Mouse (Mus musculus) brain, adult 2 months (tissue): ENCODE results near the gene Tbc1d4.
A peak's percentile ranks its signal among the peaks of the same experiment; 100 is the strongest.
"Not testable (repeated sequence)": the region's sequence is repeated elsewhere in the genome, so short reads cannot be mapped to it uniquely, and the experiment has no call there.

Experiments
- DNase-seq: peaks from one replicate; pipeline ENCODE4 v3.0.0; 2011; ENCODE audit warnings: low read depth, low spot score

The Tbc1d4 gene

GRCm38 (mm10) chr14:101595301-101596080 is 13.5 kb downstream of the Tbc1d4 start:
- DNase-seq: no peak

DNA sequence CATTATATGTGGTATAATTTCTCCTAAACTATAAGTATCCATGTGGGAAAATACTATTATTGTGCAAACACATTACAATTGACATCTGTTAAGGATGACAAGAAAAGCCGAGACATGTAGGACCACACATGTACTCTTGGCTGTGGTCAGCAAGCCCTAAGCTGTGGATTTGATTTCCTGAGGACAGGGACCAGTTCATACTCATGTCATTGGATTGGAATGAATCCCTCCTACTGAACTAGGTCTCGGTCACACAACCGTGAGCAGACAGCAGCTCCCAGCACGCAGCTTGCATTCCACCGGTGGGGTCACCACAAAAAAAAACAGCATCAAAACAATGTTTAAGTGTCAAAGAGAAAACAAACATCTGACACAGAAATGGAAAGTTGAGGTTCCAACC is 15.0 kb downstream of the Tbc1d4 start:
- DNase-seq: no peak

GRCm38 (mm10) chr14:101593340-101593739 is 15.7 kb downstream of the Tbc1d4 start:
- no peak for DNase-seq

DNA sequence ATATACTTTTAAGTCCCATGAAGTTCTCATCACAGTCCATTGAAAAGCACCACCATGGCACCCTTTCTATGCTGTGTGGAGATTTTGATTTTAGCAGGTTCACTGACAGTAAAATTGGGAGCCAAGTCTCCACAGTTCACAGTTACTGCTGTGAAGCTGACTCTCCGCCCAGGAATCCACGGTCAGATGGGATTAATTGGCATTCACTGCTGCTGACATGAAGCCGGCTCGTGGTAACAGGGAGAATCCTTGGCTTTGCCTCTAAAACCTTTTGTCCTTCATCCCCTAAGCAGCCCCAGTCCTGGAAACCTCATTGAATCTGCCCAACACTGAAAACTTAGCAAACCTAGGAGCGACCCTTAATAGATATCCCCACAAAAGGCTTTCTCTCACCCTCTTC is 17.9 kb downstream of the Tbc1d4 start:
- peak; percentile 71 for DNase-seq

- not testable (repeated sequence) for DNase-seq
Observed at GRCm38 (mm10) chr14:101588209-101588991, 20.6 kb downstream of the Tbc1d4 start.

DNA sequence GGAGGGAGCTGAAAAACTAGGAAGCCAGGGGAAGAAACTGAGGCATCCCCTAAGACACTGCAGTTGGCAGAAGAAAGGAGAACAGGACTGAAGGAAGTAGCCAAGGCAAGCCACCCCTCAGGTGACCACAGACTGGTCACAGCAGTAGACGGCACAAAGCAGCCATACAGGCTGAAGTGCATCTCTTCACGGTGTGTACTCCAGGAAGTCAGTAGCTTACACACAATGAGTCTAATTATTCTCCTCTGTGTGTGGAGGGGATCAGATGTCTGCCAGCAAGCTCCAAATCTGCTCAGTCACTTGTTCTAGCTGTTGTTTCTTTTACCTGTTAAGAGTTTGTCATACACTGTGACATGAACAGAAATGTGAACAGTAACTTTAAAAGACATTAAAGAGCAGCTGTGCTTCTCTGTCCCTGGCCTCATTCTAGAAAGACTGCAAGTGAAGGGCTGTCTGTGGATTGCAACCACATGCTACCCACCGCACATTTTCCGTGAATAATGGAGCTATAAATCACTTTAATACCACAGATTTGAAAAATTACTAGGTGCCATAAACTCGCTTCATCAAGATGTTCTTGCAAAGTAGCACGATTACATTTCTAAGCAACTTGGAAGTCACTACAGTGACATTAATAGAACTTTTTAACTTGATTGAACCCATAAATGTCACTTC is 21.5 kb downstream of the Tbc1d4 start:
- not testable (repeated sequence) for DNase-seq

GRCm38 (mm10) chr14:101586096-101586495 is 22.9 kb downstream of the Tbc1d4 start:
- DNase-seq: peak; percentile 73

DNA sequence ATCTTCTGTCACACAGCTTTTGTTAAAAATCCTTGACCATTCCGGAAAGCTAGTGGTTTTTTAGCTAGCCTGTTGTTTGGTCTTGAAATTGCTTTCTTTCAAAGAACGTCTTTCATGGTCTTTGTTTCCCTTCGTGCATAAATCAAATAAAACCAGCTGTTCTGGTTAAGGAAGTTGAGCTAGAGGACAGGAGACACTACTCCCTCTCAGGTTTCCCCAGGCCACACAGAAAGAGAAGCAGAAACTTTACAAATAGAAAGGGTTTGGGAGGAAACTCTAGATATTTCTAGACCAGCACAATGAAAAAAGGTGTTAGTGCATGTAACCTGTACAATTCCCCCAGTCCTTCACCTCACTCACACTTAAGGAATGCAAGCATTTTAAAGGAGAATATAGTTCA is 33.3 kb downstream of the Tbc1d4 start:
- DNase-seq: no peak

DNA sequence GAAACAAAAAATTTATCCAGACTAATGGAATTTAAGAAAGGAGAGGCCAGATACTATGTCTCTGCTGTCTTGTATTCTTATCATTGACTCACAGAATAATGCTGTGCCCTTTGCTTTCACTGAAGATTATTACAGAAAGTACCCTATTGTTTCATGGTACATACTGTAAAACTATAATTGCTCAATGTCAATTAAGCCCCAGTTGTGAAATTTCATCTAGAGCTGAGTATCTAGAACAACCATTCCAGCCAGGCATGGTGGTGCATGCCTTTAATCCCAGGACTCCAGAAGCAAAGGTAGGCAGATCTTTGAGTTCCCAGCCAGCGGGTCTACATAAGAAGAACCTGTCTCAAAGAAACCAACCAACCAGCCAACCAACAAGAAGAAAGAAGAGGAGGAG is 34.5 kb downstream of the Tbc1d4 start:
- no peak for DNase-seq

DNA sequence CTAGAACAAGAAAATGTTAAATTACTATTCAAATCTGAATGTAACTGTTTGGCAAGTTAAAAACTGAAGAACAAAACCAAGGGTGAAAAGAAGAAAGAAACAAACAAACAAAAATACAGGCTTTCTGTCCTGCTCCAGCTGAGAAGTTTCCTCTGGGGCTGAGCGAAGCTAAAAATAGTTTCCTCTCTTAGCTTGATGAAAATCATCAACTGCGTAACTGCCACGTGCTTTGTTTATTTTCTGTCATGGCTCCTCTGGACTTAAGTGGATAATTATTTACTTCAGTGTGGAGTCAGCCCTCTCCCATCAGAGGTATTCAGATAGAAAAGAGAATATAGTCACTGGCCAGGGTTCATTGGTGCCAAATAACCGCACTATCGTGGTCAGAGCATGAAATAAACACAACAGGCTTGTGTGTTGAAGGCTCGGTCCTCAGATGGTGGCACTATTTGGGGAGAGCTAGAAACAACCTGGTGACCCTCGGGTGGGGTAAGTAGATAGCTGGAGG is 35.8 kb downstream of the Tbc1d4 start:
- DNase-seq: no peak

GRCm38 (mm10) chr14:101568828-101569227 is 40.2 kb downstream of the Tbc1d4 start:
- DNase-seq: peak; percentile 55

GRCm38 (mm10) chr14:101566717-101567116 is 42.3 kb downstream of the Tbc1d4 start:
- peak; percentile 61 for DNase-seq

- no peak for DNase-seq
Observed at GRCm38 (mm10) chr14:101565661-101566060, 43.3 kb downstream of the Tbc1d4 start.

GRCm38 (mm10) chr14:101561251-101561701 is 47.7 kb downstream of the Tbc1d4 start:
- DNase-seq: peak; percentile 87

GRCm38 (mm10) chr14:101559446-101559845 is 49.5 kb downstream of the Tbc1d4 start:
- DNase-seq: no peak

DNA sequence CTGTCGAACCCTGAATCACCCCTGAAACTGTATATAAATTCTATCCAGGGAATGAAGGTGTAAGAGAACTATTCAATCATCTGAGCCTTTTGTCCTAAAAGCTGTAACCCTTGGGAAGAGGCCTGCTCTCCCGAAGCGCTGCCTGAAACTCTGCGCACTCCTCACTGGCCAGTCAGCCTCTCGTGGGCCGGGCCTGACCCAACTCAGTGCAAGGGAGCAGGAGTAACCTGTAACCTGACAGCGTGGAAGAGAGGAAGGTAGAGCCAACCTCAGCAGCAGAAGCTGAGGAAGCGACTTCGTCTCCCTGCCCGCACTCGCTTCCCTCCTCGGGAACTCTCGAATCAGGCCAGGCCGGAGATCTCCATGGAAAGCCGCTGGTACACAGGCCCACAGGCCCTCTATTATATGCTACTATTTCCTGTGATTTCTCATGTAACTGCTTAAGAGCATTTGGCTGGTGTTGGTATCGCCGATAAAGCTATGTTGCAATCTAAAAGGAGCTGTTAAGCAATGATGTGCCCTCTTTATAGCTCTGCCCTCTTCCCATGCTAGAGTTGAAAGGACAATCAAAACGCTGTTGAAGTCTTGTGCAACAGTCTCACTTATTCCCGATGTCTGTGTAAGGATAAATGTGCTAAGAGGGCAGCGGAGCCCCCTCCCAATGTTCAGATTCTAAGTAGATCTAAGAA is 60.0 kb downstream of the Tbc1d4 start:
- no peak for DNase-seq

- DNase-seq: no peak
Observed at GRCm38 (mm10) chr14:101541863-101542262, 67.1 kb downstream of the Tbc1d4 start.

DNA sequence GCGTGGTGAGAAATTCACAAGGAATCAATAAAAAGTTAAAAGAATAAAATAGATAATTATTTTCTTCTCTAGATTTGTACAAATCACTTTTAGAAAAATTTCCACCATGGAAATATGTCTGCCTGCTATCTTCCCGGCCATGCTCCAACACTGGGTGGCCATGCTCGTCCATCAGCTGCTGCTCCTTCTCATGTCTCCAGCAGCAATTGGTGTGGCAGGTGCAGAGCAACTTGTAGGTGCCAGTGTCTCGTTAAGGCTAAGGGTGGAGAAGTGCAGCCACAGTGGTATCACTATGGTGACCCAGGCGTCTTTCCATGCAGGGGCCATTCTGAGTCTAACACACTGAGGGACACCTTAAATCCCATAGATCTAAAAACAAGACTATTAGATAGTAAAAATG is 67.8 kb downstream of the Tbc1d4 start:
- no peak for DNase-seq

GRCm38 (mm10) chr14:101540466-101540865 is 68.5 kb downstream of the Tbc1d4 start:
- no peak for DNase-seq

- peak; percentile 75 for DNase-seq
Observed at GRCm38 (mm10) chr14:101537906-101538305, 71.1 kb downstream of the Tbc1d4 start.

DNA sequence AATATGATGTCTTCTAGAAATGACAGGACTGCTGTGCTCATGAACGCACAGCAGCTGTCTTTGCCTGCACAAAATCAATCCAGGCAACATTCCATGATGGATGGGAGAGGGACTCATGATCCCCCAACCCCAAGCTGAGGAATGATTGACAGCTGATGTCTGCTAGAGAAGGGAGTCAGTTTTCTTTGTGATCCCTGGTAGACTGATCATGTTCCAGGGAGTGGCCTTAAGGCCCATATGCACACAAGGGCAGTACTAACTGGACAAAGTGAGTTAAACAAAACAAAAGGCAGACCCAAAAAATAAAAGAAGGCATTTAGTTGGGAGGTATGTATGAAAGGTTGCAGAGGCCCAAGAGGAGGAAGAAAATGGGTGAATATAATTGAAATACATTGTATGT is 71.6 kb downstream of the Tbc1d4 start:
- no peak for DNase-seq
